Mouse (Mus musculus) thymus, adult 2 months (tissue): ENCODE results near the gene B230217C12Rik.

Source experiments
- CTCF ChIP-seq: fragments of 200-500 bp; IDR thresholded peaks from 2 replicates; pipeline ENCODE4 v1.5.1; 2012; ENCODE audit warnings: mild to moderate bottlenecking, control low read depth, low read length, moderate library complexity, borderline replicate concordance; ENCODE audit not compliant: control insufficient read depth, poor library complexity, insufficient read depth; ENCODE audit errors: extremely low read depth
- POLR2A ChIP-seq: fragments of 200-500 bp; IDR thresholded peaks from 2 replicates; pipeline ENCODE4 v1.6.1; 2012; ENCODE audit warnings: mild to moderate bottlenecking, low read length, control low read depth, moderate library complexity; ENCODE audit not compliant: control insufficient read depth, poor library complexity, insufficient read depth; ENCODE audit errors: extremely low read depth

DNA sequence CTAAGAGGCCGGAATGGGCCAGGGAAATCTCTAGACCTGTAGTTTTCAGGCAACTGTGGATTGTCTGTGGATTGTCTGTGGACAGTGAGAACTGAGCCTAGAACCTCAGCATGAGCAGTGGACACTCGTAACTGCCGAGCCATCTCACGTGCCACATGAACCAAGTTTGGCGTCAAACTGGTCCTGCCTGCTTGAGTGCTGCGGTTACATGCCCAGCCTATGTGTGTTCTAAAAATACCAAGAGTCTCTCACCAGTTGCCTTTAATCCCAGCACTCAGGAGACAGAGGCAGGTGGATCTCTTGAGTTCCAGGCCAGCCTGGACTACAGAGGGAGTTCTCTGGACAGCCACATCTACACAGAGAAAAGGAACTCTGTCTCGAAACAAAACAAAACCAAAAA lies 11.2 kb upstream of the B230217C12Rik start:
- TF ChIP-seq CTCF (no peak), POLR2A (no peak)
